Mouse (Mus musculus) Patski (cell line): ENCODE measurements around the gene Cdh16. TPM values are rescaled to one million over a fixed set of nuclear protein-coding genes. Genes with fewer than 3 reads are reported as not detected.
"Not testable (repeated sequence)": the region's sequence is repeated elsewhere in the genome, so short reads cannot be mapped to it uniquely, and the experiment has no call there.

Experiments used
- ATAC-seq: fragments of 100-300 bp; one replicate; pipeline ENCODE4 v1.8.0; 2021
- CTCF ChIA-PET: fragments of 350-600 bp; sonication (Branson Sonifier 250); formaldehyde crosslinking; loops from one replicate; lab custom pipeline; 2022; ENCODE audit warnings: inconsistent platforms; lab: Charles Lee
- POLR2A ChIA-PET: fragments of 350-600 bp; sonication (Branson Sonifier 250); formaldehyde crosslinking; loops from one replicate; lab custom pipeline; 2022; ENCODE audit warnings: antibody characterized with exemption, inconsistent platforms; lab: Charles Lee
- DNase-seq: peaks from one replicate; pipeline ENCODE4 v3.0.0-alpha.2; 2011; ENCODE audit warnings: low read depth, low spot score
- H3K27me3 ChIP-seq: fragments of 371-371 bp; one replicate; pipeline ENCODE4 v1.5.1; 2021
- CTCF ChIP-seq: fragments of 100-300 bp; IDR thresholded peaks from one replicate; pipeline ENCODE4 v1.5.1; 2021
- in situ Hi-C: fragments of 300-500 bp; cut with MboI; formaldehyde crosslinking; loops from 3 replicates; pipeline ENCODE4 v1.11.1; 2018; ENCODE audit warnings: low pct_unique_long_range_greater_than_20kb, mixed read lengths
- polyA plus RNA-seq: library from polyadenylated mRNA; unstranded; gene quantifications from one replicate; pipeline ENCODE4 v1.2.3, GENCODE M21; 2021

Cdh16 gene
- polyA plus RNA-seq, 1 experiment from 2014 or later, result 738 TPM

DNA sequence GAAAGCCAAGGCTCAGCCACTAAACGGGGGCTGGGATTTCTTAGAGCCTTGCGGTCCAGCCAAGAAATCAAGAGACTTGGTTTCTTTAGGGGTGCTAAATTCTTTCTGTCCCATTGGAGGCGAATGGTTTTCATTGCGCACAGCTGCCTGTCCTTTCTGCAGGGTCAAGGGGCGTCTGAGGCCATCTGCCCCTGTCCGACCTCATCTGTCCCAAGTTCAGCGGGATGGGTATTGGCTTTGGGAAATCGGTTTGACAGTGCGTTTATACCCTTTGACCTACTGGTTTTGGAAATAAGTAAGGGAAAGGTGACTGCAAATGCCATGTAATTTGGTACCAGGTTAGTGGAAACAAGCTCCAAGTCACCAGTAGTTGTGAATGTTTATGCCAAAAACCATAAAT lies 32.3 kb downstream of the Cdh16 start:
- ATAC-seq (no peak), DNase-seq (no peak)
- ChIA-PET CTCF (interaction anchor here (1.3 to 2.1 kb wide), 2 partner anchors 10 to 19 kb away, joined by 3 to 10 read pairs; no protein-coding TSS in a partner anchor), POLR2A (interaction anchor here (0.6 to 1.1 kb wide), 3 partner anchors 22 to 39 kb away, joined by 3 read pairs; partner anchors contain the start of gene Rrad)
- no peaks in the 10 kb centered on the region for H3K27me3 ChIP-seq
- in situ Hi-C loops, result no loop called here
- no peak for TF ChIP-seq CTCF

DNA sequence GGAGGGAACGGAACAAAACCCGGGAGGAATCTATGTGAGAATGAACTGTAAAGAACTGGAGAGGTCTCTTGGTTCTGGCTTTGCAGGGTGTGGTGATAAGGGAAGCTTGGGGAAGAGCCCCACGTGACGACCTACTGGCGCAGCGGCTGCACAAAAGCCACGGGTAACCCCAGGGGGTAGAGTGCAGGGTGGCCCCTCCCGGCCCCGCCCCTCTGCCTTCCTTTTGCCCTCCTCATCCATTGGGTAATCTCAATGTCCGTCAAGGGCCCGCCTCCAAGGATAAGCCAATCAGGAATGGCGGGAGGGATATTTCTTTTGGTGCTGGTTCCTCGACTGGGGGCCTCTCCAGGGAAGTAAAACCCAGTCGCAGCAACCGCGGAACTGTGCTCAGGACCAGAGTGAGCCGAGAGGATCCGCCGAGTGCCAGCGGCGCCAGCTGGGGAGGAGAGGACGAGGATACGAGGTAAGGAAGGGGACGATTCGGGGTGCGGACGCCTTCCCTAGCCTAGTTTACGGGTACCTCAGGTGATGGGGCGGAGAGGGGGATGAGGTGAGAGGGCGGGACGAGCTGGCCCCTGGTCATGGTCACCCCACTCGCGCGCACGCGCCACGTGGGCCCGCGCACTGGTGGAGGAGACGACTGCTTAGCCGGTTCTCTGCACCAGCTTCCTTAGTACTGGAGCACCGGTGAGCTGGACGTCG lies 32.9 kb downstream of the Cdh16 start, which contains the start of gene Pdp2:
Gene Pdp2, plus strand, starts transcription at position 319 of the 702 bp plus-strand sequence.
- CTCF ChIA-PET, result interaction anchor here (2.1 kb wide), 1 partner anchor 11 kb away, joined by 10 read pairs; no protein-coding TSS in a partner anchor
- POLR2A ChIA-PET, result interaction anchor here (0.7 to 1.1 kb wide), 3 partner anchors 22 to 40 kb away, joined by 3 to 4 read pairs (median 3); partner anchors contain the start of gene Rrad
- in situ Hi-C loops, result no loop called here

DNA sequence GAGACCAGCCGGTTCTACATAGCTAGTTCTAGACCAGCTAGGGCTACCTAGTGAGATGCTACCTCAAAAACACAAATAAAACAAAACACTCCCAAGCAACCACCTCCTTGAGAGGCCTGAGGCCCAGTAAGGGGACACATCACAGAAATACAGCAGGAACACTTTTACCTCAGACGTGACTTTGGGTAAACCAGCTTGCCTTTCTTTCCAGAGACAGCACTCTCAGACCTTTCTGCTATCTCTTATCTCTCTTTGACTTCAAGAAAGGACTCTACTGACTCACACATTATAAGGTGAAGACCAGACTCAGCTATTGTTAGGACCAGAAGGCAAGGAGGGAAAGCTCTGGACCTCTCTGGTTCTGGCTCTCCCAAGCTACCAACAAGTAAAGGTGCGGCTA lies 33.9 kb downstream of the Cdh16 start:
- in situ Hi-C loops, result no loop called here

More for the DNA sequence above, 32.9 kb downstream of the Cdh16 start, which contains the start of gene Pdp2:
- ATAC-seq, result peak; percentile 98
- no peaks in the 10 kb centered on the region for H3K27me3 ChIP-seq
- peak; percentile 56 for DNase-seq
- TF ChIP-seq CTCF, result no peak

DNA sequence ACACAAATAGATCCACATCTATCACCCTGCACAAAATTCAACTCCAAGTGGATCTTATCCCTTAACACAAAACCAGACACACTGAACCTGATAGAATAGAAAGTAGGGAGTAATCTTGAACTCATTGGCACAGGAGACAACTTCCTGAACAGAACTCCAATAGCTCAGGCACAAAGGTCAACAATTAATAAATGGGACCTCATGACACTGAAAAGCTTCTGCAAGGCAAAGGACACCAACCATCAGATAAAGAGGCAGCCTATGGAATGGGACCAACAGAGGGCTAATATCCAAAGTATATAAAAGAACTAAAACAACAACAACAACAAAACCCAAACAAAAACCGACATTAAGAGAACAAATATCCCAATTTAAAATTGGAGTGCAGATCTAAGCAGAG lies 39.7 kb downstream of the Cdh16 start:
- ChIA-PET POLR2A (interaction anchor here (0.6 kb wide), 1 partner anchor 60 kb away, joined by 6 read pairs; no protein-coding TSS in a partner anchor), CTCF (interaction anchor here (1.7 kb wide), 1 partner anchor 18 kb away, joined by 5 read pairs; no protein-coding TSS in a partner anchor)
- DNase-seq, result no peak
- in situ Hi-C loops, result no loop called here
- H3K27me3 ChIP-seq, result peaks cover 4% of the 10 kb centered on the region
- no peak for TF ChIP-seq CTCF
- ATAC-seq, result no peak

More for the DNA sequence above, 33.9 kb downstream of the Cdh16 start:
- ATAC-seq, result no peak
- no peak for TF ChIP-seq CTCF
- no peaks in the 10 kb centered on the region for H3K27me3 ChIP-seq
- POLR2A ChIA-PET, result interaction anchor here (0.7 kb wide), 1 partner anchor 33 kb away, joined by 4 read pairs; no protein-coding TSS in a partner anchor
- no peak for DNase-seq
- CTCF ChIA-PET, result interaction anchor here (1.0 kb wide), 1 partner anchor 20 kb away, joined by 3 read pairs; no protein-coding TSS in a partner anchor

DNA sequence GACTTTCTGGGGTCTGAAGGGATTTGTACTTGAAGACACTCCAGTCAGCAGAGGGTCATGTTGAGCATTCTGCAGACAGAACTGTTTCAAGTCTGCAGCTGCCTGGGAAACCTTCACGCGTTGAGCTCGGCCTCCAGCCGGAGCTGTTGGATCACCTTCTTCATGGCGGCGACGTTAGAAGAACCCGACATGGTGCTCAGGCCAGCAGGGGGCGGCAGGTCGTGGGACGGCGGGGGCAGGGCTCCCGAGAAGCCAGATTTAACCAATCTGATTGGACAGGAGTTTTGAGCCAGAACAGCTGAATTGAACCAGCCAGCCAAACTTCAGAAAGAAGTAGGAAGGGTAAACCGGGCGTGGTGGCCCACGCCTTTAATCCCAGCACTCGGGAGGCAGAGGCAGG lies 46.6 kb downstream of the Cdh16 start:
- POLR2A ChIA-PET, result interaction anchor here (0.7 kb wide), 1 partner anchor 228 kb away, joined by 3 read pairs; no protein-coding TSS in a partner anchor
- DNase-seq, ATAC-seq, CTCF ChIA-PET, in situ Hi-C loops: not testable (repeated sequence)
- peaks cover 10% of the 10 kb centered on the region for H3K27me3 ChIP-seq

DNA sequence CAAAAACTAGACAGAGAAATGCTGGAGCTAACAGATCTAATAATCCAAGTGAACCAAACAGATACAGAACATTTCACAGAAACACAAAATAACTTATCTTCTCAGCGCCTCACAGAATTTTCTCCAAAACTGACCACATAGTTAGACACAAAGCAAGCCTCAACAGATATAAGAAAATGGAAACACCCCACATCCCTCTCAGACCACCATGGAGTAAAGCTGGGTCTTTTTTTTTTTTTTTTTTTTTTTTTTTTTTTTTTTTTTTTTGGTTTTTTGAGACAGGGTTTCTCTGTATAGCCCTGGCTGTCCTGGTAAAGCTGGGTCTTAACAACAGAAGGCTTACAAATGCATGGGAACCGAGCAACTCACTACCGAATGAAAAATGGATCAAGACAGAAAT lies 47.4 kb downstream of the Cdh16 start:
- H3K27me3 ChIP-seq, result peaks cover 10% of the 10 kb centered on the region
- no peak for TF ChIP-seq CTCF
- no peak for ATAC-seq
- ChIA-PET POLR2A (no interaction called here), CTCF (interaction anchor here (0.7 kb wide), 1 partner anchor 10 kb away, joined by 3 read pairs; no protein-coding TSS in a partner anchor)
- DNase-seq, result no peak
- in situ Hi-C loops, result no loop called here

DNA sequence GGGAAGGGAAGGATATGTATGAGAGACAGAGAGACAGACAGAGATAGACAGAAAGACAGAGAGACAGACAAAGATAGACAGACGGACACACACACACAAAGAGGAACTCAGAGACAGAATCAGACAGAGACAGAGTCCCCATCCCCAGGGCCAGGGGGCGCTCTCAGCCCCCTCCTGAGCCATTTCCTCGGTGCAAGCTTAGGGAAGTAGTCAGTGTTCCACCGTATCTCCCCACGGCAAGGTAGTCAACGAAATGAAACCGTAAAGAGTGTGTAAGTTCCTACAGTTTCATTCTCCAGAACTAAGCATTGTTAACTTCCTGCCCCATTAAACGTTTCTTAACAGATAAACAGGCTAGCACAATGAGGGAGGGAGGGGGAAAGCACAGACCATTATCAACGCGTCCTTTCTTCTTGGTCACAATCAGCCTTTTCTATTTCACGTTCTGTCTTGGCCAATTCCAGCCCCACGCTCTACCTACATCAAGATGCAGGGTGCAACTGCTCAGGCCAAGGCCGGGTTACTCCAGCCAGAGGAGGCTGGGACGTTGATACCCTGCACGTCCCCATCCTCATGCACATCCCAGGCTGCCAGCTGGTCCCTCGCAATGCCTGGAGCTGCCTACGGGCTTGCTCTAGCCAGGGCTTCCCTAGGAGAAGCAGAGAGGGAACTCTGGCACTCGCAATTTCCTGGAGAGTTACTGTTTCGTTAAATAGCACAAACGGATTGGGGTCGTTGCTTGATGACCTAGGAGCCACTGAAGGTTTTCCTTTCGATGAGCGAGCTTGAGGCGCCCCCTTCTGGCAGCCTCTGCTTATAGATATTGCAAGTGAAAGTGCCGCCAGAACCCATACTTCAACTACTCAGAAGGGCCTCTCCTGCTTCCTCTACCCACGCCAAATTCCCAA lies 53.5 kb downstream of the Cdh16 start:
- POLR2A ChIA-PET, result no interaction called here
- CTCF ChIA-PET, result interaction anchor here (0.9 to 1.6 kb wide), 7 partner anchors 10 to 228 kb away, joined by 3 to 4 read pairs (median 3); partner anchors contain the start of genes Car7 and Nae1
- ATAC-seq (peak; percentile 70), DNase-seq (no peak)
- in situ Hi-C loops, result loop anchor here (25.0 kb wide), 2 partner anchors 233 to 433 kb away; partner anchors contain the start of gene Cmtm3
- peaks cover 4% of the 10 kb centered on the region for H3K27me3 ChIP-seq
- peak; percentile 85 for TF ChIP-seq CTCF

DNA sequence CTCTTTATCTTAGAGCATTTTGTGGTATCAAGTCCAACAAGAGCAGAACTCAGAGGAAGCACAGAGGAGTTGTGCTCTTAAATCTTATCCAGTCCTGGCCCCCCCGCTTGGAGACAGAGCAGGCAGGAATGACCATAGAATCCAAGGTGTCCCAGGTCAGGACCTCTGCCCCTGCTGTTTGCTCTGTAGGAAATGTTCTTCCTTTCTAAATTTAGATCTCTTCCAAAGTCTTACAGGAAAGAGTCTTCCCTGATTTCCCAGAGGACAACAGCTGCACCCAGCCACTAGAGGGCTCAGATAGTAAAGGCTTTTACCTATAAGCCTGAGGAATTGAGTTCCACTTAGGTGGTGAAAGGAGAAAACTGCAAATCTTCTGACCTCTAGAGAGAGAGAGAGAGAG lies 54.6 kb downstream of the Cdh16 start:
- in situ Hi-C loops, result loop anchor here (25.0 kb wide), 2 partner anchors 232 to 432 kb away; partner anchors contain the start of gene Cmtm3
- DNase-seq, result no peak
- TF ChIP-seq CTCF, result peak; percentile 67
- ChIA-PET CTCF (interaction anchor here (0.9 to 1.6 kb wide), 4 partner anchors 19 to 28 kb away, joined by 3 to 4 read pairs (median 4); no protein-coding TSS in a partner anchor), POLR2A (interaction anchor here (0.7 kb wide), 1 partner anchor 22 kb away, joined by 3 read pairs; the partner anchor contains the start of gene Pdp2)
- H3K27me3 ChIP-seq, result no peaks in the 10 kb centered on the region
- ATAC-seq, result peak; percentile 65

DNA sequence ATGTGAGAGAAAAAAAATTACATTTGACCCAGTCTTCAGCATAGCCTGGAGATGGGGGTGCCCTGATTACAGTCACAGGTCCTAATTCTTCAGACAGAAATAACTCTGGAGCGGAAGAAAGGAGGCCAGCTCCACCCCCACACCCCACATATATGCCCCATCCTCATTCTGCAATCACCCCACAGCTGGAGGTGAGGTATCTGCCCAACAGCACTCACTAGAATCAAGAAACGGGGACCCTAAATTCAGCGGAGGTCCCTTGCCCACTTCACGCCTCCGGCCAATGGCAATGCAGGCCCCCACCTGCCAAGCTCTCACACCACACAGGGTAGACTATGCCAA lies 58.8 kb downstream of the Cdh16 start:
- H3K27me3 ChIP-seq, result no peaks in the 10 kb centered on the region
- POLR2A ChIA-PET, result no interaction called here
- no peak for TF ChIP-seq CTCF
- CTCF ChIA-PET, result no interaction called here
- no peak for ATAC-seq
- in situ Hi-C loops, result loop anchor here (25.0 kb wide), 2 partner anchors 228 to 428 kb away; partner anchors contain the start of gene Cmtm3
- no peak for DNase-seq
